Mouse (Mus musculus) CH12.LX (cell line): Measurements from ENCODE around the gene Milr1.

ENCODE experiments used
- EP300 ChIP-seq: IDR thresholded peaks from 2 replicates; pipeline ENCODE4 v1.6.1; 2011; ENCODE audit warnings: low read length, improper control_type of control experiment
- ETS1 ChIP-seq: conservative IDR thresholded peaks from 2 replicates; pipeline ENCODE4 v1.6.1; 2012; ENCODE audit warnings: low read depth, mild to moderate bottlenecking, inconsistent platforms, low read length, improper control_type of control experiment, moderate library complexity
- GABPA ChIP-seq: IDR thresholded peaks from 2 replicates; pipeline ENCODE4 v1.6.1; 2012; ENCODE audit warnings: low read depth, low read length, improper control_type of control experiment, inconsistent platforms; ENCODE audit not compliant: insufficient replicate concordance
- USF2 ChIP-seq: conservative IDR thresholded peaks from 2 replicates; pipeline ENCODE4 v1.6.1; 2011; ENCODE audit warnings: low read depth, low read length, improper control_type of control experiment
- ZKSCAN1 ChIP-seq: IDR thresholded peaks from 2 replicates; pipeline ENCODE4 v1.6.1; 2012; ENCODE audit warnings: low read depth, inconsistent platforms, low read length, improper control_type of control experiment, borderline replicate concordance
- ZNF384 ChIP-seq: IDR thresholded peaks from 2 replicates; pipeline ENCODE4 v1.6.1; 2012; ENCODE audit warnings: low read depth, low read length, improper control_type of control experiment, inconsistent platforms

- TF ChIP-seq ZKSCAN1 = no peak
- no peak for TF ChIP-seq ZNF384
- peak; percentile 36; the same call in 1 of the 2 replicates for TF ChIP-seq ETS1
- no peak for TF ChIP-seq USF2
- peak; percentile 47; the same call in 1 of the 2 replicates for TF ChIP-seq EP300
- TF ChIP-seq GABPA = no peak
Observed at GRCm38 (mm10) chr11:106707085-106707484, 43.9 kb upstream of the Milr1 start.
